Mouse (Mus musculus) lung, postnatal 0 days (tissue): ENCODE measurements around the gene Fbln7. TPM values are rescaled to one million over a fixed set of nuclear protein-coding genes. Genes with fewer than 3 reads are reported as not detected.
A peak's percentile ranks its signal among the peaks of the same experiment; 100 is the strongest.

Source experiments
- ATAC-seq: fragments of 200-750 bp; cut with Nextera tagmentation; 2 replicates; pipeline ENCODE4 v1.8.0; 2017; ENCODE audit warnings: moderate library complexity
- DNase-seq: peaks from one replicate; pipeline ENCODE4 v3.0.0-alpha.2; 2016; ENCODE audit warnings: low spot score
- H3K27ac ChIP-seq: fragments of 300-500 bp; sonication (generic); 2 replicates; pipeline ENCODE4 v1.5.1; 2014; ENCODE audit warnings: antibody characterized with exemption, mild to moderate bottlenecking, low read length, mixed read lengths
- H3K27me3 ChIP-seq: fragments of 300-500 bp; sonication (generic); replicated peaks from 2 replicates; pipeline ENCODE4 v1.6.1; 2014; ENCODE audit warnings: low read length, mixed read lengths; ENCODE audit not compliant: insufficient read depth
- H3K36me3 ChIP-seq: fragments of 300-500 bp; sonication (generic); 2 replicates; pipeline ENCODE4 v1.6.1; 2014; ENCODE audit warnings: low read length, mixed read lengths; ENCODE audit not compliant: insufficient read depth
- H3K4me1 ChIP-seq: fragments of 300-500 bp; sonication (generic); 2 replicates; pipeline ENCODE4 v1.6.1; 2014; ENCODE audit warnings: antibody characterized with exemption, low read depth, low read length, mixed read lengths; ENCODE audit not compliant: insufficient read depth
- H3K4me2 ChIP-seq: fragments of 300-500 bp; sonication (generic); replicated peaks from 2 replicates; pipeline ENCODE4 v1.6.1; 2014; ENCODE audit warnings: low read depth, mild to moderate bottlenecking, low read length, moderate library complexity, mixed read lengths
- H3K4me3 ChIP-seq: fragments of 300-500 bp; sonication (generic); 2 replicates; pipeline ENCODE4 v1.5.1; 2014; ENCODE audit warnings: low read depth, low read length
- H3K9ac ChIP-seq: fragments of 300-500 bp; sonication (generic); replicated peaks from 2 replicates; pipeline ENCODE4 v1.6.1; 2014; ENCODE audit warnings: low read depth, mild to moderate bottlenecking
- H3K9me3 ChIP-seq: fragments of 300-500 bp; sonication (generic); 2 replicates; pipeline ENCODE4 v1.6.1; 2016; ENCODE audit warnings: low read length, mixed read lengths
- CTCF ChIP-seq: IDR thresholded peaks from 2 replicates; pipeline ENCODE4 v1.5.1; 2016; ENCODE audit warnings: antibody characterized with exemption, mild to moderate bottlenecking
- EP300 ChIP-seq: IDR thresholded peaks from 2 replicates; pipeline ENCODE4 v1.6.1; 2016; ENCODE audit warnings: antibody characterized with exemption, mild to moderate bottlenecking, control low read depth
- WGBS: fragments of 180-500 bp; shearing (Covaris S2); extraction: QIAGEN DNeasy Blood & Tissue Kit; methylation state at CpG from one replicate; pipeline ENCODE4 v1.1.7; 2014; 5-methylcytosine and 5-hydroxymethylcytosine counted together
- polyA plus RNA-seq: library from polyadenylated mRNA; unstranded; fragments of >200 nt; fragmentation: Nextera tagmentation; extraction: Ambion mirVana; gene quantifications from 2 replicates; pipeline ENCODE4 v1.2.1, GENCODE M21; 2015

Fbln7 gene
- polyA plus RNA-seq, 1 experiment from 2014 or later, result 0.64 TPM

GRCm38 (mm10) chr2:128885225-128885811 lies 22.5 kb downstream of the Fbln7 start:
- no peak overlapping the region for H3K4me2 ChIP-seq
- ATAC-seq (no peak), DNase-seq (no peak)
- no peaks in the 10 kb centered on the region for H3K27me3 ChIP-seq
- 69% methylated on average over 8 of the region's 8 CpGs for WGBS
- no peaks in the 10 kb centered on the region for H3K36me3 ChIP-seq
- TF ChIP-seq CTCF, result no peak
- no peaks in the 10 kb centered on the region for H3K4me1 ChIP-seq
- H3K27ac ChIP-seq, result no peak overlapping the region
- no peak overlapping the region for H3K4me3 ChIP-seq
- H3K9ac ChIP-seq, result no peak overlapping the region
- no peaks in the 10 kb centered on the region for H3K9me3 ChIP-seq

GRCm38 (mm10) chr2:128887866-128888550 lies 25.2 kb downstream of the Fbln7 start:
- TF ChIP-seq CTCF (no peak), EP300 (no peak)
- Histone ChIP-seq H3K9me3 (no peaks in the 10 kb centered on the region), H3K9ac (no peak overlapping the region), H3K4me3 (no peak overlapping the region), H3K4me2 (no peak overlapping the region), H3K27ac (no peak overlapping the region), H3K27me3 (no peaks in the 10 kb centered on the region), H3K36me3 (no peaks in the 10 kb centered on the region), H3K4me1 (no peaks in the 10 kb centered on the region)
- 64% methylated on average over 6 of the region's 6 CpGs for WGBS
- ATAC-seq (no peak), DNase-seq (no peak)

DNA sequence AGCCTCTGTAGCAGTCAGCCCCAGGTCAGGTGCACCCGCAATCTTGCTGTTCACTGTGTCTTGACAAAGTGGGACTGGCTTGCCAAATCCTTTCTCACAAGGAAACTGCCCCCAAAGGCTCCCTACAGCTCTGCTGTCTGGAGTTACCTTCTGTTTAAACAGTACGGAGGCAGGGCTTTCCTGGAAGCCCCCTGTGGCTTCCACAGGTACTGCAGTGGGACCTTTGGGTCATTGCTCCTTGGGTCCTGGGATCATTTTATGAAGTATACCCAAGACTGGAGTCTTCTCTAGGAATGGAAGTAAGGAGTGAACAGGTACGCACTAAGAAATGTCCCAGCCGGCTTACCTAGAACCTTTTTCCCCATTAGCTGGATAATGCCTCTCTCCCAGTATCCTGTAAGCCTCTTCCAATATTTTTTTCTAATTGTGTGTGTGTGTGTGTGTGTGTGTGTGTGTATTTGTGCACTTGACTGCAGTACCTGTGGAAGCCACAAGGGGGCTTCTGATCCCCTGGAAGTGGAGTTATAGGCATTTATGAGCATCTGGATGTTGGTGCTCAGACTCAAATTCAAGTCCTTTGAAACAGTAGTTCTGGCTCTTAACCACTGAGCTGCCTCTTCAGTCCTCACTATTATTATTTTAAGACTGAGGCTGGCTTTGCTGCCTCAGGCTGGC lies 28.0 kb downstream of the Fbln7 start:
- no peaks in the 10 kb centered on the region for H3K4me1 ChIP-seq
- no peak overlapping the region for H3K4me2 ChIP-seq
- ATAC-seq (no peak), DNase-seq (no peak)
- H3K36me3 ChIP-seq, result no peaks in the 10 kb centered on the region
- TF ChIP-seq EP300, result no peak
- TF ChIP-seq CTCF, result peak; percentile 42
- H3K4me3 ChIP-seq, result no peak overlapping the region
- H3K27ac ChIP-seq, result no peak overlapping the region
- no peak overlapping the region for H3K9ac ChIP-seq
- H3K27me3 ChIP-seq, result no peaks in the 10 kb centered on the region
- 90% methylated on average over 4 of the region's 4 CpGs for WGBS
- H3K9me3 ChIP-seq, result no peaks in the 10 kb centered on the region

DNA sequence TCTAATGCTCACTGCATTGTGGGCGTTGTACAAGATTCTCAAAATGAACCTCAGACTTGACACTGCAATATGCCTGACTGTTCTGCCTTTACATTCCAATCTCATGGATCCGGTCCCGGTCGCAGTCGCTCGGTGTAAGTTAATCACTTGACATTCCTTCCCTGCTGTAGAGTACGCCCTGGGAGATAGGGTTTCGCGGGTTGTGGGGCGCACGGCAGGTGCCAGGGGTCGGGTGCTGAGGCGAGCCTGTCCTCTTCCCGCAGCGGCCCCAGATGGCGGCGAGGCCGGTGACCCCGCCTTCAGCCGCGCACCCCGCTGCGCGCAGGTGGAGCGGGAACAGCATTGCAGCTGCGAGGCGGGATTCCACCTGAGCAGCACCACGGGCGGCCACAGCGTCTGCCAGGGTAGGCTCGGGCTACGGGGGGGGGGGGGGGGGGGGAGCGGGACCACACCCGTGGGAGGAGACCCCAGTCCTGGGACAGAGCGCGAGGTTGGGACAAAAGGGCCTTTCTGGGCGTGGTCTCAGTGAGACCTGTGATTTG lies 29.5 kb downstream of the Fbln7 start:
- H3K4me1 ChIP-seq, result no peaks in the 10 kb centered on the region
- DNase-seq, result peak; percentile 5
- H3K4me3 ChIP-seq, result peak overlapping the region; percentile 28
- peak overlapping the region; percentile 61 for H3K4me2 ChIP-seq
- no peaks in the 10 kb centered on the region for H3K36me3 ChIP-seq
- TF ChIP-seq CTCF, result no peak
- TF ChIP-seq EP300, result no peak
- ATAC-seq, result peak; percentile 44; the same call in 1 of the 2 replicates
- WGBS, result 4% methylated on average over 34 of the region's 37 CpGs
- no peaks in the 10 kb centered on the region for H3K9me3 ChIP-seq
- H3K27me3 ChIP-seq, result no peaks in the 10 kb centered on the region
- no peak overlapping the region for H3K27ac ChIP-seq
- H3K9ac ChIP-seq, result no peak overlapping the region

DNA sequence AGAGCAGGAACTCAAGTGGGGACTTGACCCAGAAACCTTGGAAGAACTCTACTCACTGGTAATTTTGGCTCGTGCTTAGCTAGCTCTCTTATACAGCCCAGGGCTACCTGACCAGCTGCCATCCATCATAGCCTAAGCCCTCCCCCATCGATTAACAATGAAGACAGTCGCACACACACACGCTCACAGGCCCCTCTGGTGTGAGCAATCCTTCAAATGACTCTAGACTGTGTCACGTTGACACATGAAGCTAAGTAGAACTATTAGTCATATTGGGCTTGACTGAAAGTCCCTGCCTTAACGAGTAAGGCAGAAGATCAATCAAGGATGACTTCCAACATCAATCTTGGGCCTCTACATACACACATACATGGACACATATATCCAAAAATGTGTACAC lies 40.1 kb downstream of the Fbln7 start:
- no peak for TF ChIP-seq CTCF
- no peak for TF ChIP-seq EP300
- Histone ChIP-seq H3K4me2 (no peak overlapping the region), H3K4me3 (no peak overlapping the region), H3K9me3 (peaks cover 6% of the 10 kb centered on the region; the same call in 1 of the 2 replicates), H3K9ac (no peak overlapping the region), H3K27ac (no peak overlapping the region), H3K27me3 (no peaks in the 10 kb centered on the region), H3K36me3 (no peaks in the 10 kb centered on the region), H3K4me1 (no peaks in the 10 kb centered on the region)
- WGBS, result 73% methylated on average over 6 of the region's 6 CpGs
- DNase-seq (no peak), ATAC-seq (no peak)

DNA sequence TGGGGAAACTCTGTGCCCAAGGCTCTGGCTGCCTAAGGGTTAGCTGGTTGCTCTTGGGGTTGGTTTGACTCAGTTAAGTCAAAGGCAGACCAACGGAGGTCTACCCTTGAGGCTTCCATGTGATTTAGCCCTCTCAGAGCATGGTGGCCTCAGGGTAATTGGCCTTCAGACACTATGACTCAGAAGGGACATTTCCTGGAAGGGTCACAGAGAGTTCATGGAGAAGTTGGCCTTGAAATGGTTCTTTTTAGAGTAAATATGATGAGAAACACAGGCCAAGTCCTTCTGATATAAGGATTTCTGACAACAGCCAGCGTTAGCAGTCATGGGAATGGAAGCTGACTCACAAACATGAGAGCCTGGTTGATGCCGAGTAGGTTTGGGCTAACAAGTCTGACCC lies 40.9 kb downstream of the Fbln7 start:
- no peak overlapping the region for H3K4me2 ChIP-seq
- H3K4me1 ChIP-seq, result no peaks in the 10 kb centered on the region
- TF ChIP-seq CTCF (no peak), EP300 (no peak)
- H3K9me3 ChIP-seq, result peaks cover 6% of the 10 kb centered on the region; the same call in 1 of the 2 replicates
- H3K4me3 ChIP-seq, result no peak overlapping the region
- WGBS, result 65% methylated on average over 3 of the region's 3 CpGs
- H3K36me3 ChIP-seq, result no peaks in the 10 kb centered on the region
- DNase-seq, result no peak
- no peak overlapping the region for H3K27ac ChIP-seq
- H3K27me3 ChIP-seq, result no peaks in the 10 kb centered on the region
- H3K9ac ChIP-seq, result no peak overlapping the region
- ATAC-seq, result no peak
